Mouse (Mus musculus) yolk sac, embryonic 10.5 days (tissue): ENCODE measurements around the gene Ppp1r3e.

ENCODE experiments used
- DNase-seq: peaks from one replicate; pipeline ENCODE4 v3.0.0-alpha.2; 2017; ENCODE audit warnings: low spot score

Gene Ppp1r3e

DNA sequence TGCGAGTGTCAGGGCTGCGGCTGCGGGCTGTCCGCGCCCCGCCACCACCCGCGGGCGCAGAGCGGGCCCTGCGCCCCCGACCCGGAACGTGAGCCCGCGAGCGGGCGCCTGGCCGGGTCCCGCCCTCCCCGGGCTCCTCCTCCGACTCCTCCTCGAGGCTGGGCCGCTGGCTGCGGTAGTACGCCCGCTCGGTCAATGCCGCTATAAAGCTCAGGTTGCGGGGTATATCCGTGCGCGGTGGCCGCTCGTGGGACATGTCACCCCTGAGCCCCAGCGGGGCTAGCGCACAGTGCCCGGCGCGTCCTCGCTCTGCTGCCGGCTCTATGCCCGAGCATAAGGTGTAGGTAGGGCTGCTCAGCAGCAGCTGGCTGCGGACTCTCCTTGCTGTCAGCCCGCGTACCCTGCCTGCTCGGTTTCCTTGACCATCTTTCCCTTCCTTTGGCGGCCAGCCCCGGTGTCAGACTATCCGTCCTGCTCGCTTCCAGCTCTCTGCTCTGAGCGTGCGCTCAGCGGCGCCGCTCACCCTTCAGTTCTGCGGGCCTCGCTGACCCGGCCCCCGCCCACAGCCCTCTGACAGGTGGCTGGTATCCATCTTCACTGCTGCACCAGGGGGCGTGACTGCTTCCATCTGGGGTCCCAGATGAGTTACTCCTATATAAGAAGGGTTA lies at the start of gene Ppp1r3e:
TSS of gene Ppp1r3e (minus strand) at position 503 of the 668 bp plus-strand sequence.
- peak; percentile 79 for DNase-seq

- peak; percentile 77 for DNase-seq
Measured at GRCm38 (mm10) chr14:54926401-54927158, 49.2 kb upstream of the Ppp1r3e start.

DNA sequence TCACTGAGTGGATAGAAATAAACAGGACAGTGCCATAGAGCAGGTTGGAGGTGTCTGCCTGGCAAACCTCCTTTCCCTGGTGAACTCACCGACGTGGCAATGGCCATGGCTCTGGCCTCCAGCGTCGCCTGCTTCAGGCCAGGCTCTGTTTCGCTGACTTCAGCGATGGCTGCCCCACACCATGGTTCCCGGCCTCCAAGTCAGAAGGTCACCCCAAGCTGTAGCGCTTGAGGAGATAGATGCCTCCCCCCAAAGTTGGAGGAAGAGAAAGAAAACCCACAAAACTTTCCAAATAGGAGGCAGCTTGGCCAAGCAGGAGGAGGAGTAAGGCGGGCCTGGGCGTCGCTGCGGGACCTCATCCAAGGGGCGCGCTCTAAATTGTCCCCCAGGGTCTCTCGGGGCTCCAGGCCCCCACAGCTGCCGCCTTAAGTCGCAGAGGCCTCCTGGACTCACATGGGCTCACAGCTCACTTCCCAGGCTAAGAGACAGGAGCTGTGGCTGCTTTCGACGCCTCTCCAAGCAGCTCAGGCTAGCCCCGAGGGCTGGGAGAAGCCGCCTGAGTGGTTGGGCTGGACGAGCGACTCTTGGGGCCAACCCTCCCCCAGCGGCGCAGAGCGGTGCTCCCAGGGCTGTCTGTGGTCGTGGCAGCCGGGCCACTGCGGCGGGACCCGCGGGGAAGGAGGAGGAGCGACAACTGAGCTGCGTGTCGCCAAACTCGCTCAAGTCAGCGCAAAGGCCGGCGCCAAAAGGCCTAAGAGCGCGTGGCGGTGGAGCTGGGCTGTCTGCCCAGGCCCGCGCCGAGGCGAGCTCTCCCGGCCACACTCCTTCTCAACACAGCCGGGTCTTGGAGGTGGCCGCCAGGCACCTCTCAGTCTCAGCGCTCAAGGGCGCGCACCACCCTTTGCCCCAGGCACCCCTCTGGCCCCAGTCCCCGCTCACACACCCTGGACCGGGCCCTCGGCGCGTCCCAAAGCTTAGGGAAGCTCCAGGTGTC lies 48.3 kb upstream of the Ppp1r3e start, which contains the start of gene Efs:
TSS of gene Efs (minus strand) at position 778 of the 994 bp plus-strand sequence.
- DNase-seq, result peak; percentile 51

DNA sequence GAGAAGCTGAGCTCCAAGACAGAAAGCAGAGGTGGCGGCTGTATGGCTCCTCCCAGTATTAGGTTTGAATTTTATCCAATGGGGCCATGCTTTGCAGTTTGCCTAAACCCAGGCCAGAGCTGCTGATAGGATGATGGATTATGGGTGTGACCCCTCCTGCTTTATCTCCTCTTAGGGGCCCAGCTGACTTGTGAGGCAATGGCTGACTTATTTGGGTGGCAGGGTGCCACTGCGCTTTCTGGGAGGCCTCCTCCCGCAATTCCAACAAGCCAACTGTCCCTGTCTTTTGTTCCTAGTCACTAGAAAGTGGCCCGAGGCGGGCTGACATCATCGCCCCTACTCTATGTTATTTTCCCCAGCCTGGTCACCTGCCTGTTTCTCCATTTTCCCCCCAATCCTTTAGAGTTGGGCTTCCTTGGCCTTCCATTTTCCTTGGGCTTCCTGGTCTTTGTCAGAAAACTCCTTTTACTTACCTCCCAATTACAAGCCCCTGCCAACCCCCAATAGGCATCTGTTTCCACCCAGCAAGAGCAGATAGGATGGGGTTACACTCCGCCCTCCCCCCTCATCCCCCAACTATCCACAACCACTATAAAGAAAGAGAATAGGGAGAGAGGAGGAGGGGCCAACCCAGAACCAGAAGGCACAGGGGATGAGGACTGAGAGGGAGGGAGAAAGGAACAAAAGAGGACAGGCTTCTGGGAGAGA lies 47.4 kb upstream of the Ppp1r3e start:
- DNase-seq, result peak; percentile 29

GRCm38 (mm10) chr14:54920076-54920685 lies 42.8 kb upstream of the Ppp1r3e start:
- no peak for DNase-seq

GRCm38 (mm10) chr14:54913343-54913742 lies 36.0 kb upstream of the Ppp1r3e start:
- DNase-seq, result no peak

GRCm38 (mm10) chr14:54912886-54913285 lies 35.5 kb upstream of the Ppp1r3e start, which contains the start of gene Slc22a17:
Slc22a17 (minus strand) TSS chr14:54913132.
- DNase-seq, result peak; percentile 79

DNA sequence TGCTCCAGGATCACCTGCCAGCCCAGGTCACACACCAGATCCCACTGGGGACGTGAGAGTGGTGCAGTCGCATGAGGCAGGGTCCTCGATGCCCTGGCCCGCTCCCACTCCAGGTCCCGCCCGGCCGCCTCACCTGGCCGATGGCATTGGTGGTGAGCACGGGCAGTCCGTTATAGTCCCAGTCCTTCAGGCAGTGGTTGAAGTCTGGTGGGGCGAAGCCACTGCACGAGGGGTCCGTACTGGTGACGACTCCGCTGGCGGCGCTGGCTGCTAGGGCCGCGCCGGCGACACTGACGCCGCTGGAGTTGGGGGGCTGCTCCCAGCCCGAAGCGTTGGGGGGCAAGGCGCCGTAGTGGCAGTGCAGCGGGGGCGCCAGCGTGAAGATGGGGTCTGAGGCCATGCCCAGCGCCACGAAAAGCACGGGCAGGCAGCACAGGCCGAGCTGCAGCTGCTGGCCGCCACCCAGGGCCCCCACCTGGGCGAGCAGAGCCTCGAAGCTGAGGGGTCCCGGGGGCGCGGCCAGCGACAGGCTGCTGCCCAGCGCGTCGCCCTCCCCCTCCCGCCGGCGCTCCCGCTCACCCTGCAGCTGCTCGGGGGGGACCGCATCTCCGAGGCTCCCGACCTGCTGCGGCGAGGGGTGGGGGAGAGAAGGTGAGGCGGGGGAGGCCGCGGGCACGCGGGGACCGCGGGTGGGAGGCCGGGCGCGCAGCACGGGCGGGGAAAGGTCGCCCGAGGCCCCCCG lies 34.9 kb upstream of the Ppp1r3e start:
- DNase-seq, result no peak

GRCm38 (mm10) chr14:54908682-54909081 lies 31.3 kb upstream of the Ppp1r3e start:
- no peak for DNase-seq

- no peak for DNase-seq
Measured at GRCm38 (mm10) chr14:54903641-54904040, 26.3 kb upstream of the Ppp1r3e start.

GRCm38 (mm10) chr14:54900383-54900782 lies 23.0 kb upstream of the Ppp1r3e start:
- DNase-seq, result peak; percentile 66

- no peak for DNase-seq
Measured at GRCm38 (mm10) chr14:54897445-54897844, 20.1 kb upstream of the Ppp1r3e start.

- peak; percentile 72 for DNase-seq
Measured at GRCm38 (mm10) chr14:54894296-54895151, 17.2 kb upstream of the Ppp1r3e start.

DNA sequence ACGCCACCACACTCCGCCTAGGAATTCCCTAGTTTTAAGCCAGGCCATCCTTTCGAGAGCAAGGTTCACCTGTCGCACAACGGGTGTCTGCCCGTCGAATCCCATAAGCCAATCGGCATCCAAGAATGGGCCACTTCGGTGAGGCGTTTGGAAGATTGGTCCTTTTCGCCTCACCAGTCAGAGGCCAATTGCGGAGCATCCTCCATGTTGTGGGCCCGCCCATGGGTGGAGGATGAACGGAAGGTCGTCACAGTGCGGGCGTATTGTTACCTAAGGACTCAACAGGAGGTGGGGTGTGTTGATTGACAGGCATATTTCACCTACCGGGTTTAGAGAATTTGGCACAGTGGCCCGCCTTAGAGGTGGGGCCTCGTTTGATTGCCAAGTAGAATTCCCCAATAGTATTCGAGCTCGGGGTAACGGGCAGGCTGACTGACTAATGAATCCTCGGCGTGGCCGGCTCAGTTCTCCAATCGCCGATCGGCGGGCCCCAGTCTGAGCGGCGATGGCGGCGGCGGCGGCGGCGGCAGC lies 16.4 kb upstream of the Ppp1r3e start:
- peak; percentile 99 for DNase-seq

DNA sequence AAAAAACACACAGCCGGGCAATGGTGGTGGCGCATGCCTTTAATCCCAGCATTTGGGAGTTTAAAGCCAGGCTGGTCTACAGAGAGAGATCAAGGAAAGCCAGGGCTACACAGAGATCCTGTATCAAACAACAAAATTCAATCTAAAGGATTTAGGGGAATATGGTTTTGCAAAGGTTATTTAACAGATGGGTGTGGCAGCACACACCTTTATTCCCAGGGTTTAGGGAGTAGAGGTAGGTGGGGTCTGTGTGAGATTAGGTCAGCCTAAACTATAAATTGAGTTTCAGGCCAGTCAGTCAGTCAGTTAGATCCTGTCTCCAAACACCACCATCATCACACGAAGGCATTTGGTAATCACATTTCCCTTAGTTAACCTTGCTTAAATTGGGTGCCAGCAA lies 14.8 kb upstream of the Ppp1r3e start, which contains the start of gene Pabpn1:
TSS of gene Pabpn1 (plus strand) at position 301 of the 400 bp plus-strand sequence.
- no peak for DNase-seq

- DNase-seq, result no peak
Measured at GRCm38 (mm10) chr14:54885309-54885708, 8.0 kb upstream of the Ppp1r3e start.

GRCm38 (mm10) chr14:54884022-54884712 lies 6.8 kb upstream of the Ppp1r3e start:
- peak; percentile 33 for DNase-seq
